Mouse (Mus musculus): ENCODE measurements at regions not wholly inside any gene's neighbourhood (a gene's known extent, or its start where the extent isn't known, plus 50 kb on each side); places are given as distances from the start of the nearest gene placed in this dataset.

- no peak for DNase-seq
Measured at GRCm38 (mm10) chr11:44046083-44046482, 145.1 kb upstream of the Adra1b start.

- no peak for DNase-seq
Measured at GRCm38 (mm10) chr11:44049253-44049976, 148.4 kb upstream of the Adra1b start.

- no peak for DNase-seq
Measured at GRCm38 (mm10) chr11:44052481-44052880, 151.5 kb upstream of the Adra1b start.

GRCm38 (mm10) chr11:44062446-44062845, 161.4 kb upstream of the Adra1b start:
- no peak for DNase-seq

GRCm38 (mm10) chr11:44066176-44066575, 165.2 kb upstream of the Adra1b start:
- DNase-seq, result peak; percentile 10

GRCm38 (mm10) chr11:44083716-44084115, 182.7 kb upstream of the Adra1b start:
- DNase-seq, result no peak

GRCm38 (mm10) chr11:44086951-44087350, 185.9 kb upstream of the Adra1b start:
- no peak for DNase-seq

GRCm38 (mm10) chr11:44089514-44089913, 188.5 kb upstream of the Adra1b start:
- no peak for DNase-seq

- peak; percentile 13 for DNase-seq
Measured at GRCm38 (mm10) chr11:44095280-44095679, 194.3 kb upstream of the Adra1b start.

- no peak for DNase-seq
Measured at GRCm38 (mm10) chr11:44103188-44103840, 202.3 kb upstream of the Adra1b start.

- no peak for DNase-seq
Measured at GRCm38 (mm10) chr11:44103841-44104191, 202.8 kb upstream of the Adra1b start.

- DNase-seq, result no peak
Measured at GRCm38 (mm10) chr11:44106231-44106630, 205.2 kb upstream of the Adra1b start.

GRCm38 (mm10) chr11:44111525-44111924, 210.5 kb upstream of the Adra1b start:
- DNase-seq, result no peak

- DNase-seq, result no peak
Measured at GRCm38 (mm10) chr11:44127088-44127487, 226.1 kb upstream of the Adra1b start.

- no peak for DNase-seq
Measured at GRCm38 (mm10) chr11:44128481-44128880, 227.5 kb upstream of the Adra1b start.

GRCm38 (mm10) chr11:44133244-44133643, 232.2 kb upstream of the Adra1b start:
- no peak for DNase-seq

- DNase-seq, result no peak
Measured at GRCm38 (mm10) chr11:44136024-44136423, 235.0 kb upstream of the Adra1b start.

GRCm38 (mm10) chr11:44142996-44143395, 242.0 kb upstream of the Adra1b start:
- no peak for DNase-seq

- no peak for DNase-seq
Measured at GRCm38 (mm10) chr11:44144477-44144876, 243.5 kb upstream of the Adra1b start.

GRCm38 (mm10) chr11:44146419-44146818, 245.4 kb upstream of the Adra1b start:
- no peak for DNase-seq

- no peak for DNase-seq
Measured at GRCm38 (mm10) chr11:44153576-44153975, 246.3 kb upstream of the Il12b start.

- DNase-seq, result no peak
Measured at GRCm38 (mm10) chr11:44155591-44155990, 244.3 kb upstream of the Il12b start.

GRCm38 (mm10) chr11:44156081-44156480, 243.8 kb upstream of the Il12b start:
- peak; percentile 64 for DNase-seq

GRCm38 (mm10) chr11:44156490-44157345, 243.1 kb upstream of the Il12b start:
- DNase-seq, result peak; percentile 21
